Mouse (Mus musculus) heart, embryonic 16.5 days (tissue): ENCODE measurements at regions not wholly inside any gene's neighbourhood (a gene's known extent, or its start where the extent isn't known, plus 50 kb on each side); places are given as distances from the start of the nearest gene placed in this dataset.

Experiments used
- ATAC-seq: fragments of 200-750 bp; cut with Nextera tagmentation; replicated peaks from 2 replicates; pipeline ENCODE4 v1.8.0; 2017; ENCODE audit warnings: moderate number of reproducible peaks; ENCODE audit not compliant: insufficient read depth, low FRiP score; ENCODE audit errors: extremely low read depth
- H3K27ac ChIP-seq: fragments of 300-500 bp; sonication (generic); 2 replicates; pipeline ENCODE4 v1.5.1; 2014; ENCODE audit warnings: mild to moderate bottlenecking, low read length, control low read depth, moderate library complexity
- H3K27me3 ChIP-seq: fragments of 300-500 bp; sonication (generic); 2 replicates; pipeline ENCODE4 v1.6.1; 2014; ENCODE audit warnings: low read length, mixed read lengths; ENCODE audit not compliant: control insufficient read depth, insufficient read depth
- H3K36me3 ChIP-seq: fragments of 300-500 bp; sonication (generic); 2 replicates; pipeline ENCODE4 v1.6.1; 2014; ENCODE audit not compliant: control insufficient read depth, insufficient read depth
- H3K4me1 ChIP-seq: fragments of 300-500 bp; sonication (generic); 2 replicates; pipeline ENCODE4 v1.6.1; 2014; ENCODE audit warnings: low read length, mixed read lengths; ENCODE audit not compliant: control insufficient read depth, insufficient read depth
- H3K4me2 ChIP-seq: fragments of 300-500 bp; sonication (generic); 2 replicates; pipeline ENCODE4 v1.6.1; 2014; ENCODE audit warnings: low read depth, mild to moderate bottlenecking, control low read depth, low read length
- H3K4me3 ChIP-seq: fragments of 300-500 bp; sonication (generic); 2 replicates; pipeline ENCODE4 v1.5.1; 2014; ENCODE audit warnings: mild to moderate bottlenecking, control low read depth, low read length
- H3K9ac ChIP-seq: fragments of 300-500 bp; sonication (generic); 2 replicates; pipeline ENCODE4 v1.6.1; 2014; ENCODE audit warnings: low read length, control low read depth
- H3K9me3 ChIP-seq: fragments of 300-500 bp; sonication (generic); replicated peaks from 2 replicates; pipeline ENCODE4 v1.6.1; 2016; ENCODE audit warnings: low read length; ENCODE audit not compliant: control insufficient read depth
- WGBS: fragments of 180-500 bp; shearing (Covaris S2); extraction: QIAGEN DNeasy Blood & Tissue Kit; methylation state at CpG from one replicate; pipeline ENCODE4 v1.1.7; 2014; 5-methylcytosine and 5-hydroxymethylcytosine counted together

GRCm38 (mm10) chr13:90797209-90797608 lies 107.9 kb downstream of the Atp6ap1l start:
- Histone ChIP-seq H3K4me1 (no peaks in the 10 kb centered on the region; the same call in 1 of the 2 replicates), H3K27ac (no peak overlapping the region), H3K4me2 (no peak overlapping the region), H3K9me3 (no peaks in the 10 kb centered on the region), H3K36me3 (no peaks in the 10 kb centered on the region), H3K9ac (no peak overlapping the region), H3K27me3 (no peaks in the 10 kb centered on the region), H3K4me3 (no peak overlapping the region)
- WGBS, result 58% methylated on average over 3 of the region's 3 CpGs
- ATAC-seq, result no peak

GRCm38 (mm10) chr13:90796809-90797208 lies 108.3 kb downstream of the Atp6ap1l start:
- H3K27me3 ChIP-seq, result no peaks in the 10 kb centered on the region
- H3K4me1 ChIP-seq, result no peaks in the 10 kb centered on the region; the same call in 1 of the 2 replicates
- H3K9ac ChIP-seq, result no peak overlapping the region
- 87% methylated on average over 4 of the region's 4 CpGs for WGBS
- H3K9me3 ChIP-seq, result no peaks in the 10 kb centered on the region
- ATAC-seq, result no peak
- no peak overlapping the region for H3K4me2 ChIP-seq
- H3K27ac ChIP-seq, result no peak overlapping the region
- no peak overlapping the region for H3K4me3 ChIP-seq
- no peaks in the 10 kb centered on the region for H3K36me3 ChIP-seq

GRCm38 (mm10) chr13:90782435-90782834 lies 122.7 kb downstream of the Atp6ap1l start:
- Histone ChIP-seq H3K36me3 (no peaks in the 10 kb centered on the region), H3K4me2 (no peak overlapping the region), H3K4me1 (no peaks in the 10 kb centered on the region), H3K27me3 (no peaks in the 10 kb centered on the region), H3K4me3 (no peak overlapping the region), H3K9me3 (no peaks in the 10 kb centered on the region), H3K27ac (no peak overlapping the region), H3K9ac (no peak overlapping the region)
- 80% methylated on average over 1 of the region's 1 CpGs for whole genome bisulfite sequencing
- no peak for ATAC-seq

GRCm38 (mm10) chr13:90781974-90782373 lies 123.2 kb downstream of the Atp6ap1l start:
- Histone ChIP-seq H3K9ac (no peak overlapping the region), H3K9me3 (no peaks in the 10 kb centered on the region), H3K36me3 (no peaks in the 10 kb centered on the region), H3K27ac (no peak overlapping the region), H3K4me2 (no peak overlapping the region), H3K27me3 (no peaks in the 10 kb centered on the region), H3K4me3 (no peak overlapping the region), H3K4me1 (no peaks in the 10 kb centered on the region)
- WGBS, result 48% methylated on average over 2 of the region's 2 CpGs
- ATAC-seq, result no peak; the same call in 1 of the 2 replicates

DNA sequence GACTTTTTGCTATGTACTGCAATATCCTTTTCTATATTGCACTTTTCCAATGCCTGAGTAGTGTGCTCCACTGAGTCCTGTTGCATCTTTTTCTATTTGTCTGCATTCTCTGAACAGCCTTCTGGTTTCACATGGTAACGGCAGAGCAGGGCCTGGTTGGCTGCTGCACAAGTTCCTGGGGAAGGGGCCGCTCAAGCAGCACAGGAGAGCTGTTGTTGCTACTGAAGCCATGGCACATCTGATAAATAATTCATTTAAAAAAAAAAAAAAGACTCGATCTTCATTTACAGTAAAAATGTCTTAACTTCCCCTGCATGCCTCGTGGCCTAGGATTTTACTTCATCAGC lies 127.2 kb downstream of the Atp6ap1l start:
- H3K4me1 ChIP-seq, result no peaks in the 10 kb centered on the region
- H3K27ac ChIP-seq, result no peak overlapping the region
- no peak overlapping the region for H3K4me3 ChIP-seq
- no peaks in the 10 kb centered on the region for H3K27me3 ChIP-seq
- no peak for ATAC-seq
- no peak overlapping the region for H3K9ac ChIP-seq
- no peak overlapping the region for H3K4me2 ChIP-seq
- H3K36me3 ChIP-seq, result no peaks in the 10 kb centered on the region
- H3K9me3 ChIP-seq, result peaks cover 2% of the 10 kb centered on the region; the same call in 1 of the 2 replicates
- WGBS, result 75% methylated on average over 4 of the region's 4 CpGs

DNA sequence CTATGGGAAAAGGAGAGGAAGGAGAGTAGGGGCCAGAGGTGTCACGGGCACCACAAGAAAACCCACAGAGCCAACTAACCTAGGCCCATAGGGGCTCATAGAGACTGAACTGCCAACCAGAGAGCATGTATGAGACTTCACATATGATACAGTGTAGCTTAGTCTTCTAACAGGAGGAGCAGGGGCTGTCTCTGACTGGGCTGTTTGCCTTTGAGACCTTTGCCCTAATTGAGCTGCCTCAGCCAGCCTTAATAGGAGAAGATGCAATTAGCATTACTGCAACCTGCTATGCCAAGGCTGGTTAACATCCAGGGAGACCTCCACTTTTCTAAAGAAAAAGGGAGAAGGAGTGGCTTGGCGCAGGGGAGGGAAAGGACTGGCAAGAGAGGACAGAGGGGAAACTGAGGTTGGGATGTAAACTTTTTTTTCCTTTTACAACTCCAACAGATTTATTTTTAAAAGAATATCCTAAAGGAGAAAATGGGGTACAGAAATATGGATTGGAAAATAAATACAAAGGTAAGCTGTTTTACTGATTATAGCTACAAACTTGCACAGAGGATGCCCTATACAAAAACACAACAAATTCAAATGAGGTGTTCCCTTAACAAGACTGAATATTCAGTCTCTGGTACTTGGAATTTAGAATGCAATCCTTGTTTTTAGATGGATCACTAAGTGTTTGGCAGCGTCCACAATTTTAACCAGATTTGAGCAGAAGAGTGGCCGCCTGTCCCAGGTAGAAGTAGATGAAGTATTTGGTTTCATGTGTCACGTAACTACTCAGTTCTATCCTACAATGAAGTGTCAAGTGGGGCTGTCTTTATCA lies 127.8 kb downstream of the Atp6ap1l start:
- H3K9ac ChIP-seq, result no peak overlapping the region
- H3K4me2 ChIP-seq, result no peak overlapping the region
- WGBS, result 83% methylated on average over 5 of the region's 5 CpGs
- H3K4me3 ChIP-seq, result no peak overlapping the region
- no peaks in the 10 kb centered on the region for H3K4me1 ChIP-seq
- no peak for ATAC-seq
- no peaks in the 10 kb centered on the region for H3K36me3 ChIP-seq
- peaks cover 4% of the 10 kb centered on the region; the same call in 1 of the 2 replicates for H3K9me3 ChIP-seq
- H3K27me3 ChIP-seq, result no peaks in the 10 kb centered on the region
- H3K27ac ChIP-seq, result no peak overlapping the region

DNA sequence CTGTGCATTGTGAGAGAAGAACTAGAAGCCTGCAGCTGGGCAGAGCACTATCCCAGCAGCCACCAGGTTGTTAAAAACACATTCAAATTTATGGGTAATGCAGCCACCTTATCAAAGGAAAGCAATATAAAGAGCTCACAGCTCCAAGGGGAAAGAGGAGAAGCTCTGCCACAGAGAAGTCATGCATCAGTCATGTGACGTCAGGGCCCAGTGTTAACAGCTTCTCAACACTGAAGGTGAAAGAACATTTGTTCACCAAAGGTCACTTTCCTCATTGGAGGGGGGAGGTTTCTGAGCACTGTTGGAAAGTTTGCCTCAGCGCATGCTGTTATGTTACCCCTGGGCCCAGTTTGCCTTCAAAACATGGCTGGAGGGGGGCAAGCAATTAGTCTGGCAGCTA lies 143.0 kb downstream of the Atp6ap1l start:
- 56% methylated on average over 2 of the region's 2 CpGs for WGBS
- Histone ChIP-seq H3K4me1 (no peaks in the 10 kb centered on the region; the same call in 1 of the 2 replicates), H3K9me3 (no peaks in the 10 kb centered on the region), H3K27me3 (no peaks in the 10 kb centered on the region), H3K27ac (no peak overlapping the region), H3K9ac (no peak overlapping the region), H3K36me3 (no peaks in the 10 kb centered on the region), H3K4me2 (no peak overlapping the region), H3K4me3 (no peak overlapping the region)
- no peak for ATAC-seq

- H3K4me1 ChIP-seq, result no peaks in the 10 kb centered on the region; the same call in 1 of the 2 replicates
- H3K4me2 ChIP-seq, result no peak overlapping the region
- ATAC-seq, result no peak
- 71% methylated on average over 4 of the region's 4 CpGs for WGBS
- no peak overlapping the region for H3K27ac ChIP-seq
- no peak overlapping the region for H3K4me3 ChIP-seq
- no peak overlapping the region for H3K9ac ChIP-seq
- H3K9me3 ChIP-seq, result no peaks in the 10 kb centered on the region
- H3K36me3 ChIP-seq, result no peaks in the 10 kb centered on the region
- no peaks in the 10 kb centered on the region for H3K27me3 ChIP-seq
Observed at GRCm38 (mm10) chr13:90760516-90761050, 144.6 kb downstream of the Atp6ap1l start.

GRCm38 (mm10) chr13:90754451-90754850 lies 150.7 kb downstream of the Atp6ap1l start:
- H3K4me3 ChIP-seq, result no peak overlapping the region
- H3K4me2 ChIP-seq, result no peak overlapping the region
- H3K9me3 ChIP-seq, result no peaks in the 10 kb centered on the region
- H3K27ac ChIP-seq, result no peak overlapping the region
- H3K9ac ChIP-seq, result no peak overlapping the region
- H3K36me3 ChIP-seq, result no peaks in the 10 kb centered on the region
- peaks cover 3% of the 10 kb centered on the region; the same call in 1 of the 2 replicates for H3K4me1 ChIP-seq
- no peaks in the 10 kb centered on the region for H3K27me3 ChIP-seq
- 48% methylated on average over 3 of the region's 3 CpGs for WGBS
- ATAC-seq, result no peak
